Mouse (Mus musculus) spleen, postnatal 10 days (tissue): Measurements from ENCODE around the gene Il4.

Experiments
- DNase-seq, 2 experiments: peaks; one replicate each; pipeline ENCODE4 v3.0.0; 2021 to 2022; ENCODE audit warnings: low spot score in 2 of 2

Gene Il4

GRCm38 (mm10) chr11:53618619-53619198 lies at the start of gene Il4:
Il4 (minus strand) TSS chr11:53618669.
- DNase-seq = no peak

- no peak for DNase-seq
Measured at GRCm38 (mm10) chr11:53664091-53664490, 45.6 kb upstream of the Il4 start.

GRCm38 (mm10) chr11:53662794-53663674 lies 44.6 kb upstream of the Il4 start:
- no peak for DNase-seq

- no peak for DNase-seq
Measured at GRCm38 (mm10) chr11:53657828-53658227, 39.4 kb upstream of the Il4 start.

GRCm38 (mm10) chr11:53657381-53657780 lies 38.9 kb upstream of the Il4 start:
- no peak for DNase-seq

GRCm38 (mm10) chr11:53656558-53657202 lies 38.2 kb upstream of the Il4 start:
- peak in 1 of 2 experiments; percentile 19 for DNase-seq

- DNase-seq = no peak
Measured at GRCm38 (mm10) chr11:53655043-53655442, 36.6 kb upstream of the Il4 start.

GRCm38 (mm10) chr11:53652427-53652826 lies 34.0 kb upstream of the Il4 start:
- no peak for DNase-seq

GRCm38 (mm10) chr11:53651441-53651840 lies 33.0 kb upstream of the Il4 start:
- DNase-seq = no peak

GRCm38 (mm10) chr11:53644017-53644416 lies 25.5 kb upstream of the Il4 start:
- DNase-seq = no peak

GRCm38 (mm10) chr11:53642744-53643279 lies 24.3 kb upstream of the Il4 start:
- peak in 1 of 2 experiments; percentile 38 for DNase-seq

- no peak for DNase-seq
Measured at GRCm38 (mm10) chr11:53637803-53638260, 19.4 kb upstream of the Il4 start.

GRCm38 (mm10) chr11:53637046-53637802 lies 18.8 kb upstream of the Il4 start:
- no peak for DNase-seq

- DNase-seq = no peak
Measured at GRCm38 (mm10) chr11:53636183-53636646, 17.7 kb upstream of the Il4 start.

- no peak for DNase-seq
Measured at GRCm38 (mm10) chr11:53635590-53636182, 17.2 kb upstream of the Il4 start.

GRCm38 (mm10) chr11:53634556-53634955 lies 16.1 kb upstream of the Il4 start, which contains the start of gene Il13:
Il13 (minus strand) TSS chr11:53634702.
- DNase-seq = no peak

- DNase-seq = no peak
Measured at GRCm38 (mm10) chr11:53633644-53634043, 15.2 kb upstream of the Il4 start.

GRCm38 (mm10) chr11:53632122-53632733 lies 13.8 kb upstream of the Il4 start:
- DNase-seq = no peak

GRCm38 (mm10) chr11:53627859-53628258 lies 9.4 kb upstream of the Il4 start:
- DNase-seq = peak; percentile 75 to 85

- DNase-seq = no peak
Measured at GRCm38 (mm10) chr11:53626802-53627373, 8.4 kb upstream of the Il4 start.
